Mouse (Mus musculus) testis, adult 2 months (tissue): ENCODE measurements at regions not wholly inside any gene's neighbourhood (a gene's known extent, or its start where the extent isn't known, plus 50 kb on each side); places are given as distances from the start of the nearest gene placed in this dataset.
A peak's percentile ranks its signal among the peaks of the same experiment; 100 is the strongest.

ENCODE experiments used
- H3K27ac ChIP-seq: fragments of 200-500 bp; 2 replicates; pipeline ENCODE4 v1.5.1; 2012; ENCODE audit warnings: low read depth, low read length; ENCODE audit not compliant: control insufficient read depth, insufficient read depth
- H3K27me3 ChIP-seq: fragments of 200-500 bp; 2 replicates; pipeline ENCODE4 v1.6.1; 2012; ENCODE audit warnings: mild to moderate bottlenecking, low read length, moderate library complexity; ENCODE audit not compliant: control insufficient read depth, insufficient read depth
- H3K36me3 ChIP-seq: fragments of 200-500 bp; 2 replicates; pipeline ENCODE4 v1.6.1; 2012; ENCODE audit warnings: mild to moderate bottlenecking, low read length; ENCODE audit not compliant: control insufficient read depth, insufficient read depth
- H3K4me1 ChIP-seq: fragments of 200-500 bp; 2 replicates; pipeline ENCODE4 v1.6.1; 2012; ENCODE audit warnings: low read length; ENCODE audit not compliant: control insufficient read depth, insufficient read depth
- H3K4me3 ChIP-seq: fragments of 200-500 bp; 2 replicates; pipeline ENCODE4 v1.5.1; 2012; ENCODE audit warnings: low read depth, mild to moderate bottlenecking, low read length, moderate library complexity, mixed read lengths; ENCODE audit not compliant: control insufficient read depth
- CTCF ChIP-seq: fragments of 200-500 bp; IDR thresholded peaks from 2 replicates; pipeline ENCODE4 v1.5.1; 2012; ENCODE audit warnings: low read depth, mild to moderate bottlenecking, inconsistent platforms, low read length, moderate library complexity; ENCODE audit not compliant: control insufficient read depth, insufficient read depth, insufficient replicate concordance
- POLR2A ChIP-seq: fragments of 200-500 bp; IDR thresholded peaks from 2 replicates; pipeline ENCODE4 v1.6.1; 2012; ENCODE audit warnings: low read depth, mild to moderate bottlenecking, inconsistent platforms, low read length, moderate library complexity; ENCODE audit not compliant: control insufficient read depth

- TF ChIP-seq POLR2A (no peak), CTCF (no peak)
- Histone ChIP-seq H3K4me3 (peak overlapping the region; percentile 50), H3K4me1 (peaks cover 2% of the 10 kb centered on the region; the same call in 1 of the 2 replicates), H3K36me3 (no peaks in the 10 kb centered on the region), H3K27me3 (no peaks in the 10 kb centered on the region), H3K27ac (no peak overlapping the region)
Measured at GRCm38 (mm10) chr12:79864346-79865178, 248.3 kb downstream of the Zfp36l1 start.
